Mouse (Mus musculus) brain, embryonic 14.5 days (tissue): ENCODE measurements around the gene Plxdc2.

ENCODE experiments used
- CTCF ChIP-seq: fragments of 200-500 bp; IDR thresholded peaks from 2 replicates; pipeline ENCODE4 v1.5.1; 2012; ENCODE audit warnings: inconsistent platforms, mild to moderate bottlenecking, moderate library complexity, borderline replicate concordance; ENCODE audit not compliant: insufficient read depth, insufficient read length; ENCODE audit errors: extremely low read depth
- POLR2A ChIP-seq: fragments of 200-500 bp; IDR thresholded peaks from 2 replicates; pipeline ENCODE4 v1.6.1; 2012; ENCODE audit warnings: mild to moderate bottlenecking, inconsistent platforms, borderline replicate concordance; ENCODE audit not compliant: poor library complexity, insufficient read depth, insufficient read length, severe bottlenecking; ENCODE audit errors: extremely low read depth

DNA sequence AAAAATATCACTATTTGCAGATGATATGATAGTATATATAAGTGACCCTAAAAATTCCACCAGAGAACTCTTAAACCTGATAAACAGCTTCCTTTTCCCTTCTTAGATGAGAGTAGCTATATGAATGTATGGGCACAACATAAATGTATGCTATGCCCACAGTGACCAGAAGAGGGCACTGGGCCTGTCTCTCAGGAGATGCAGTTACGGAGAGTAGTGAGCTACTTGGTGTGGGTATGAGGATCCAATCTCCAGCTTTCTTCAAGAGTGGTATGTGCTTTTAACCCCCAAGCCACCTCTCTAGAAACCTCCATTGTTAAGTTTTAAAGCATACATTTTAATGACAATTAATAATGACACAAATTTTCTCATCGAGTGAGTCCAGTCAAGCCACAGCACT, 350.1 kb downstream of the Plxdc2 start:
- TF ChIP-seq CTCF (peak; percentile 25; the same call in 1 of the 2 replicates), POLR2A (no peak)
